Mouse (Mus musculus) erythroblast, embryonic 14.5 days (primary cell): Measurements from ENCODE around the gene Ripk1. TPM values are rescaled to one million over a fixed set of nuclear protein-coding genes. Genes with fewer than 3 reads are reported as not detected.

Source experiments
- H3K27me3 ChIP-seq: 2 replicates; pipeline ENCODE4 v1.6.1; 2012; ENCODE audit warnings: inconsistent platforms; ENCODE audit not compliant: control insufficient read depth
- H3K36me3 ChIP-seq: 2 replicates; pipeline ENCODE4 v1.6.1; 2012; ENCODE audit warnings: mild to moderate bottlenecking, inconsistent platforms; ENCODE audit not compliant: control insufficient read depth
- H3K4me1 ChIP-seq: 2 replicates; pipeline ENCODE4 v1.6.1; 2012; ENCODE audit warnings: inconsistent platforms; ENCODE audit not compliant: control insufficient read depth
- H3K4me3 ChIP-seq: replicated peaks from 2 replicates; pipeline ENCODE3; 2012; ENCODE audit warnings: moderate library complexity, mild to moderate bottlenecking, inconsistent platforms
- H3K9me3 ChIP-seq: 2 replicates; pipeline ENCODE4 v1.6.1; 2012; ENCODE audit warnings: low read length, inconsistent platforms, mixed read lengths; ENCODE audit not compliant: control insufficient read depth
- GATA1 ChIP-seq: IDR thresholded peaks from 2 replicates; pipeline ENCODE4 v1.6.1; 2012; ENCODE audit warnings: low read length, inconsistent platforms, mixed read lengths
- TAL1 ChIP-seq: IDR thresholded peaks from 3 replicates; pipeline ENCODE4 v1.6.1; 2012; ENCODE audit warnings: low read length, inconsistent platforms, mixed read lengths
- polyA plus RNA-seq: library from polyadenylated mRNA; stranded (reverse); fragments of >175 nt; gene quantifications from 2 replicates; pipeline ENCODE4 v1.2.3, GENCODE M21; 2012

Ripk1 gene
- polyA plus RNA-seq, 1 experiment: 0.29 TPM

DNA sequence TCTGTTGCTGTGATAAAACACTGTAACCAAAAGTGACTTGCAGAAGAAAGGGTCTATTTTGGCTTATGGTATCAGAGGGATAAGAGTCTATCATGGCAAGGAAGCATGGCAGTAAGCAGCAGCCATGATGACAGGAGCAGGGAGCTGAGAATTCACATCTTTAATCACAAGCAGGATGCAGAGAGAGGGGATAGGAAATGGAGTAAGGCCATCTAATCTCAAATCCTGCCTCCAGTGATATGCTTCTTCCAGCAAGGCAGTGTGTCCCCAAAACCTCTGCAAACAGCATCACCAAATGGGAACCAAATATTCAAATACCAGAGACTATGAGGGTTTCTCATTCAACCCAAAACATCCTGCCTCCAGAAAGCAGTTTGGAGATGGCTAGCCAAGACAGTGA lies 35.6 kb upstream of the Ripk1 start:
- H3K36me3 ChIP-seq: peaks cover 2% of the 10 kb centered on the region; the same call in 1 of the 2 replicates
- no peak overlapping the region for H3K4me3 ChIP-seq
- peaks cover 30% of the 10 kb centered on the region for H3K4me1 ChIP-seq
- H3K27me3 ChIP-seq: no peaks in the 10 kb centered on the region
- no peaks in the 10 kb centered on the region for H3K9me3 ChIP-seq
- no peak for TF ChIP-seq TAL1
- TF ChIP-seq GATA1: no peak

DNA sequence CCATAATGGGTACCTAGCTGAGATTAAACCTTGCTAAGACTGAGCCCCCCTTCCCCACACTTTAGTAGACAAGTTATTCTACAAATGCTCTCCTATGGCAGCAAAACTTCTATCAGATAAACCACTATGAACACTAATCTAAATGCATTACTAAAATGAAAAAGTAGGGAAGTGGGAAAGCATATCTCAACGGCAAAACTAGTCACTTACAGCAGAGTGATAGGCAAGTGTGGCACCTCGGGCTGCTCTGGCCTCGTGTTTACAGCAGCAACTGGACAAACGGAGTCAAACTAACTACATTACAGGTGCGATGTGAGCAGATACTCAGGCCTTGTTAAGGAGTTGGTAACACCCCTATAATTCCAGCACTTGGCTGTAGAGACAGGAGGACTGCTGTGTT lies 12.5 kb upstream of the Ripk1 start:
- no peaks in the 10 kb centered on the region for H3K27me3 ChIP-seq
- peaks cover 4% of the 10 kb centered on the region for H3K4me1 ChIP-seq
- H3K9me3 ChIP-seq: no peaks in the 10 kb centered on the region
- H3K4me3 ChIP-seq: no peak overlapping the region
- peaks cover 16% of the 10 kb centered on the region for H3K36me3 ChIP-seq
- no peak for TF ChIP-seq GATA1
- TF ChIP-seq TAL1: no peak

DNA sequence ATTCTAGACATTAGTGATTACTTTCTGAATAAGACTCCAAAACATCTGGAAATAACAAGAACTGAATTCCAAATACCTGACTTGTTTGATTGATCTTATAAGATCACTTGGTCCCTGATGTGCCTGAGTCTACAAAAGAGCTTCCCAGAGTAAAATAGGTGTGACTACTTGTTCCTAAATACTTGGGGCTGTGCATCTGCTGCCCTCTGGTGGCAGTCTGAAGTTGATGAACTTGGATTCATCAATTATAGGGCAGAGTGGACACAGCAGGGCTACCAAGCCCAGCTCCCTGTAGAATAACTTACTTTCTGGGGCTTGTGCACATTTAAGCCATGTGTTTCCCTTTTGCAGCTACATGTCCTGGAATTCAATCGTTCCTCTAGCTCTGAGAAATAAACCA lies 7.0 kb upstream of the Ripk1 start:
- TF ChIP-seq GATA1: no peak
- TF ChIP-seq TAL1: no peak
- Histone ChIP-seq H3K36me3 (no peaks in the 10 kb centered on the region), H3K9me3 (no peaks in the 10 kb centered on the region)

DNA sequence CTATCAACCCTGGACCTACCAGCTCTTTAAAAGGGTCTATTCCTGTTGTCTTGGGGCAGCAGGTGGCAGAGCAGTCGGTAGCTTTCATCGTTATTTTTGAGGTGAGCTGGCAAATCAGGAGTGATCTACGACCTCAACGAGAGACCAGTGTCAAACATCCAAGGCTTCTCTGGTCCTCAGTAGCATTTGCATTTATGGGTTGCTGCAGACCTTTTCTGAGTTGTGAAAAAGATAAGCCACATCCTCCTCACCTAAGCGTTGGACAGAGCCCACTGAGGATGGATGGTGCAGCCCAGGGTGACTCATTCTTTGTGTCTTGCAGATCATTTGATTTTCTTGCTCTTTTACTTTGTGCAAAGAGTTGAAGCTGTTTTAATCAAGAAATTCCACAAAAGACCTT lies 895 bp downstream of the Ripk1 start:
- no peaks in the 10 kb centered on the region for H3K9me3 ChIP-seq
- H3K36me3 ChIP-seq: peaks cover 8% of the 10 kb centered on the region
- H3K4me1 ChIP-seq: peaks cover 24% of the 10 kb centered on the region
- no peak for TF ChIP-seq TAL1
- no peak for TF ChIP-seq GATA1
- H3K4me3 ChIP-seq: peak overlapping the region; percentile 99
- no peaks in the 10 kb centered on the region for H3K27me3 ChIP-seq

More for the DNA sequence above, 7.0 kb upstream of the Ripk1 start:
- H3K27me3 ChIP-seq: no peaks in the 10 kb centered on the region
- H3K4me1 ChIP-seq: peaks cover 4% of the 10 kb centered on the region
- no peak overlapping the region for H3K4me3 ChIP-seq

DNA sequence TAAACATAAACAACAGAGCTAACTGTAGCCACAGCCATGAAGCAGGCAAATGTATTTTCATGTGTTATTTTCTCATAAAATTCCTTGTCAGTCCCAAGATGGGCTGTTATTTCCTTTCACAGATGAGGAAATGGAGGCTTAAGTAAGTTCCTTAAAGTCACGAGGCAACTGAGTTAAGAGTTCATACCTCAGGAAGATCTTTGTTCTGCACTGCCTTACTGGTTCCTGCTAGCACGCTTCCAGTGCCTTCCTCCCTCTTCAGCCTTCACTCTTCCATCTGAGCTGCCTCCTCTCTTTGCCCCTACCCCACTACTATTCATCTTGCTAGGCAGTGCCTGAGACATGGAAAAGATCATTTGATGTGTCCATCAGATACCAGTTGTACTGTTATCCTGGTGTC lies 5.1 kb downstream of the Ripk1 start:
- Histone ChIP-seq H3K4me3 (no peak overlapping the region), H3K36me3 (peaks cover 39% of the 10 kb centered on the region), H3K9me3 (no peaks in the 10 kb centered on the region), H3K4me1 (peaks cover 11% of the 10 kb centered on the region), H3K27me3 (no peaks in the 10 kb centered on the region)
- TF ChIP-seq GATA1 (no peak), TAL1 (no peak)

DNA sequence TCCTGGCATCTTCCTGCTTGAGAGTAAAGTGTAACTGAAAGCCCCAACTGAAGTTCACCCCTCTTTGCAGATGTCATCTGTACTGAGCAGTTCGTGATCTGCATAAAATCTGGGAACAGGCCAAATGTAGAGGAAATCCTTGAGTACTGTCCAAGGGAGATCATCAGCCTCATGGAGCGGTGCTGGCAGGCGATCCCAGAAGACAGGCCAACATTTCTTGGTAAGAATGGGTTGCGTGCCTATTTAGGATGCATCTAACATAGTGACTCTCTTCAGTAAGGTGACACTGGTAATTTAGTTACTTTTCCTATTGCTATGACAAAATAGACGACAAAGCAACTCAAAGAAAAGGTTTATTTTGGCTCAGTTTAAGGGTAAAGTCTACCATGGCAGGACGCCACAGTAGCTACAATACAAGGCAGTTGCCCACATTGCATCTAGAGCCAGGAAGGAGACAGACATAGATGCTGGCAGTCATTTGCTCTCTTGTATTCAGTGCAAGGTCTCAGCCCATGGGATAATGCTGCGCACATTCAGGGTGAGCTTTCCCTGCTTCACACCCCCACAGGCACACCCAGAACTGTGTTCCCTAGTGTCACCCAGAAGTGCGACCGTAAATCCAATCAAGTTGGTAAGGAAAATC lies 14.9 kb downstream of the Ripk1 start:
- H3K27me3 ChIP-seq: no peaks in the 10 kb centered on the region
- H3K4me3 ChIP-seq: no peak overlapping the region
- H3K4me1 ChIP-seq: no peaks in the 10 kb centered on the region
- TF ChIP-seq GATA1 (no peak), TAL1 (no peak)
- peaks cover 94% of the 10 kb centered on the region for H3K36me3 ChIP-seq
- H3K9me3 ChIP-seq: peaks cover 5% of the 10 kb centered on the region

DNA sequence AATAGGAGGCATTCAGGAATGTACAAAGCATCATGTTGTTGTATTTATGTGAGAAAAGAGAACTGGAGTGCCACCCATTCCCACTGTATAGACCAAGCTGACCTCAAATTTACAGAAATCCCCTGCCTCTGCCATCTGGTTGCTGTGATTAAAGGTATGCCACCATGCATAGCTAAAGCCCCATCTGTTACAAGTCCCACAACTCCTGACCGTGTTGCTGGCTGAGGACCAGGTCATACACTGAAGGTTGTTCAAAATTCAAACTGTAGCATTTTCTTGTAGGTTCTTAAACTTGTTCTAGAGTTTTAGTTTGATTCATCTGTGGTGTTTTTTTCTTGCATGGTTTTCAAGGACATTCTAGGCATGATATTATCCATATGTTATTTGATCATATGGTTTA lies 16.4 kb downstream of the Ripk1 start:
- no peak overlapping the region for H3K4me3 ChIP-seq
- H3K27me3 ChIP-seq: no peaks in the 10 kb centered on the region
- H3K4me1 ChIP-seq: no peaks in the 10 kb centered on the region
- H3K36me3 ChIP-seq: peaks cover 97% of the 10 kb centered on the region
- peaks cover 5% of the 10 kb centered on the region for H3K9me3 ChIP-seq
- no peak for TF ChIP-seq GATA1
- no peak for TF ChIP-seq TAL1

DNA sequence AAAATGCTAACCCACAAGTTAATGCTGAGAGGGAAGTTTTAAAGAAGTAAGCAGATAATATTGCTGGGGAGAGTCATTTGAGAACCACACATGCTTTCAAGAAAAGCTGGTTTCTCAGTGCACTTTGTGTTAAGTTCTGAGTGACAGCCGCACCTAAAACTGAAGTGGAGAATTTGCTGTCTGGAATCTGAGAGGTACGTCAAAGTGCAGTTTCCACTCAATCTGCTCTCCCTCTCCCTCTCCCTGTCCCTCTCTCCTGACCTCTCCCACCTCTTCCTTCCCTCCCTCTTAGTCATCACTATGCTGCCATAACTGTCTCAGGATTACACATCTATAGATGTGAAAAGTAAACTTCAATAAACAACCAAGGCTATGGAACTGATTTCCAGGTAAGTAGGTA lies 19.8 kb downstream of the Ripk1 start:
- Histone ChIP-seq H3K4me1 (no peaks in the 10 kb centered on the region), H3K9me3 (peaks cover 5% of the 10 kb centered on the region), H3K4me3 (no peak overlapping the region), H3K27me3 (no peaks in the 10 kb centered on the region), H3K36me3 (peaks cover 82% of the 10 kb centered on the region)
- TF ChIP-seq TAL1 (no peak), GATA1 (no peak)

DNA sequence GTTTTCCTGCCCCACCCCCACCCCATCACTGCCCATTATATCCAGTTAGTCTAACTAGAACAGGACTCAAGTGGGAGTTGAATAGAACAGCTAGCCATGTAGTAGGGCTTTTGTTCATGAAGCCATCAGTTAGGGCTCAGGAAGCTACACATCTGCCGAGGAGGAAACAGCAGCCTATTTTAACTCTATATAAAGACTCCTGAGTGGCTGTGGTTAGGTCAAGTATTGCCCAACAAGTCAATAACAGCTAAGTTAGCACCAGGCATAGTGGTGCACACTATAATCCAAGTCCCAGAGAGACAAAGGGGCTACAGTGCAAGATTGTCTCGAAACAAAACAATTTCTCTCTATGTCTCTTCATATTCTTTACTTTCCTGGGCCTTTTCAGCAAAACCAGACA lies 29.9 kb downstream of the Ripk1 start:
- Histone ChIP-seq H3K4me3 (no peak overlapping the region), H3K27me3 (no peaks in the 10 kb centered on the region), H3K36me3 (peaks cover 73% of the 10 kb centered on the region), H3K9me3 (no peaks in the 10 kb centered on the region), H3K4me1 (peaks cover 3% of the 10 kb centered on the region)
- no peak for TF ChIP-seq TAL1
- no peak for TF ChIP-seq GATA1

DNA sequence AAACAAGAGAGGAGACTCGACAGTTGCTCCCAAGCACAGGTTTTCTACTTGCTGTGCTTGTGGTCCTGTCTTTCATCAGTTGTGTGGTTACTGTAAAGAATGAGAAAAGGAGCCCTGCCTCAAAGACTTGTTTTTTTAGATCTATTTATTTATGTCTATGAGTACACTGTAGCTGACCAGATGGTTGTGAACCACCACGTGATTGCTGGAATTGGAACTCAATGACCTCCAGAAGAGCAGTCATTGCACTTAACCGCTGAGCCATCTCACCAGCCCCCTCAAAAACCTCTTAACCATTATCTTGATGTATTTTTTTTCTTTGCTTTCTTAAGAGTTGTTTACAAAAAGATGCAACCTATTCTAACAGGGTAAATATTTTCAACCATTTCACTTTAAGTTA lies 33.3 kb downstream of the Ripk1 start:
- Histone ChIP-seq H3K4me3 (no peak overlapping the region), H3K36me3 (peaks cover 42% of the 10 kb centered on the region), H3K4me1 (peaks cover 16% of the 10 kb centered on the region), H3K9me3 (peaks cover 2% of the 10 kb centered on the region; the same call in 1 of the 2 replicates), H3K27me3 (no peaks in the 10 kb centered on the region)
- TF ChIP-seq GATA1 (no peak), TAL1 (no peak)
